Mouse (Mus musculus) embryonic facial prominence, embryonic 12.5 days (tissue): ENCODE data around the gene Gm4133. TPM values are rescaled to one million over a fixed set of nuclear protein-coding genes. Genes with fewer than 3 reads are reported as not detected.
"Not testable (repeated sequence)": the region's sequence is repeated elsewhere in the genome, so short reads cannot be mapped to it uniquely, and the experiment has no call there.

ENCODE experiments used
- ATAC-seq: fragments of 200-750 bp; cut with Nextera tagmentation; 2 replicates; pipeline ENCODE4 v1.8.0; 2017; ENCODE audit not compliant: insufficient number of reproducible peaks, insufficient read depth, low FRiP score, low TSS enrichment
- H3K27ac ChIP-seq: fragments of 300-500 bp; sonication (generic); 2 replicates; pipeline ENCODE4 v1.5.1; 2016; ENCODE audit warnings: mild to moderate bottlenecking
- H3K27me3 ChIP-seq: fragments of 300-500 bp; sonication (generic); 2 replicates; pipeline ENCODE4 v1.6.1; 2016; ENCODE audit warnings: mild to moderate bottlenecking, moderate library complexity
- H3K36me3 ChIP-seq: fragments of 300-500 bp; sonication (generic); 2 replicates; pipeline ENCODE4 v1.6.1; 2016; ENCODE audit warnings: mild to moderate bottlenecking
- H3K4me1 ChIP-seq: fragments of 300-500 bp; sonication (generic); 2 replicates; pipeline ENCODE4 v1.6.1; 2016
- H3K4me2 ChIP-seq: fragments of 300-500 bp; sonication (generic); replicated peaks from 2 replicates; pipeline ENCODE4 v1.6.1; 2016; ENCODE audit warnings: mild to moderate bottlenecking, moderate library complexity
- H3K4me3 ChIP-seq: fragments of 300-500 bp; sonication (generic); 2 replicates; pipeline ENCODE4 v1.5.1; 2016; ENCODE audit warnings: mild to moderate bottlenecking
- H3K9ac ChIP-seq: fragments of 300-500 bp; sonication (generic); 2 replicates; pipeline ENCODE4 v1.6.1; 2016; ENCODE audit warnings: mild to moderate bottlenecking, moderate library complexity
- H3K9me3 ChIP-seq: fragments of 300-500 bp; sonication (generic); 2 replicates; pipeline ENCODE4 v1.6.1; 2016; ENCODE audit warnings: mild to moderate bottlenecking, moderate library complexity
- WGBS: fragments of 180-500 bp; shearing (Covaris S2); methylation state at CpG from one replicate; pipeline ENCODE4 v1.1.7; 2016; 5-methylcytosine and 5-hydroxymethylcytosine counted together
- polyA plus RNA-seq: library from polyadenylated mRNA; unstranded; fragments of >200 nt; fragmentation: Nextera tagmentation; extraction: Ambion mirVana; gene quantifications from 2 replicates; pipeline ENCODE4 v1.2.1, GENCODE M21; 2016

Gene Gm4133
- not detected in 2 replicates for polyA plus RNA-seq

DNA sequence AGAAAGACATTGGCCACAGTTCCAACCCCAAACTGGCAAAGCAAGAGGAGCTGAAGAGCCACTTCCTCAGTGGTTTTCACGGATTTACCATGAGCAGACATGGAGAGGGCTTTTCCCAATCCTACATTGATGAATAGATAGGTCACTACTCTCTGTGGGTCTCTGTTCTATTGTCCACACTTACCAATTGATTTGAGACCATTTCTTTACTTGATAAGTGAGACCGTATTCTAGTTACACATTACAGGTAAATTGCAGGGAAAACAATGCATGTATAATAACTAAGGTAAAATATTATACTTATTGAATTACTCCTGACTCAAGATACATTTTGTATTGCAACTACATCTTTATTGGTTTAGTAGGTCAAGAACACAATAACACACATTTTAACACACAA, at the start of gene Gm4133:
TSS of gene Gm4133 (minus strand) at position 101 of the 400 bp plus-strand sequence.
- H3K9me3 ChIP-seq, H3K4me2 ChIP-seq, H3K27ac ChIP-seq, H3K9ac ChIP-seq, H3K4me3 ChIP-seq, ATAC-seq, H3K4me1 ChIP-seq, H3K36me3 ChIP-seq, H3K27me3 ChIP-seq: not testable (repeated sequence)
- WGBS, result no CpG with 5 or more reads among the region's 2 CpGs

DNA sequence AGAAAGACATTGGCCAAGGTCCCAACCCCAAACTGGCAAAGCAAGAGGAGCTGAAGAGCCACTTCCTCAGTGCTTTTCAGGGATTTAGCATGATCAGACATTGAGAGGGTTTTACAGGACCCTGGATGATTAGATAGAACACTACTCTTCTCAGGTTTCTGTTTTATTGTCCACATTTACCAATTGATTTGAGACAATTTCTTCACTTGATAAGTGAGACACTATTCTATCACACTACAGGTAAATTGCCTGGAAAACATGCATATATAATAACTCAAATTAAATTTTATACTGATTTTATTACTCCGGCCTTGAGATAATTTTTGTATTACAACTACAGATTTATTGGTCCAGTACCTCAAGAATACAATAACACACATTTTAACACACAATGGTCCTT, 41.4 kb upstream of the Gm4133 start, which contains the start of gene Gm5728:
TSS of gene Gm5728 (minus strand) at position 101 of the 400 bp plus-strand sequence.
- not testable (repeated sequence) for H3K4me1 ChIP-seq, ATAC-seq
- WGBS, result no CpG with 5 or more reads among the region's 1 CpGs

More for the DNA sequence above, 41.4 kb upstream of the Gm4133 start, which contains the start of gene Gm5728:
- H3K4me2 ChIP-seq, H3K4me3 ChIP-seq, H3K9me3 ChIP-seq, H3K27ac ChIP-seq, H3K9ac ChIP-seq, H3K27me3 ChIP-seq, H3K36me3 ChIP-seq: not testable (repeated sequence)

Other genes with a start within 250 kb of the Gm4133 start
- not detected in 2 replicates for gene Vmn1r91, start 234.4 kb downstream of the Gm4133 start, polyA plus RNA-seq
- gene Gm16442, start 211.5 kb downstream of the Gm4133 start, polyA plus RNA-seq, result not detected in 2 replicates
- gene Vmn1r93, start 195.0 kb downstream of the Gm4133 start, polyA plus RNA-seq, result not detected in 2 replicates
- gene Vmn1r94, start 165.7 kb downstream of the Gm4133 start, polyA plus RNA-seq, result not detected in 2 replicates
- not detected in 2 replicates for gene Vmn1r95, start 140.4 kb downstream of the Gm4133 start, polyA plus RNA-seq
- not detected in 2 replicates for gene Gm6164, start 128.5 kb downstream of the Gm4133 start, polyA plus RNA-seq
- not detected in 2 replicates for gene Gm4498, start 100.2 kb downstream of the Gm4133 start, polyA plus RNA-seq
- not detected in 2 replicates for gene Gm5890, start 71.2 kb downstream of the Gm4133 start, polyA plus RNA-seq
- gene Gm5728, start 41.3 kb upstream of the Gm4133 start, polyA plus RNA-seq, result not detected in 2 replicates
- not detected in 2 replicates for gene Vmn1r100, start 83.9 kb upstream of the Gm4133 start, polyA plus RNA-seq
- gene Vmn1r101, start 108.5 kb upstream of the Gm4133 start, polyA plus RNA-seq, result not detected in 2 replicates
- not detected in 2 replicates for gene Gm10670, start 140.9 kb upstream of the Gm4133 start, polyA plus RNA-seq
- not detected in 2 replicates for gene Vmn1r103, start 176.5 kb upstream of the Gm4133 start, polyA plus RNA-seq
- gene Vmn1r104, start 199.8 kb upstream of the Gm4133 start, polyA plus RNA-seq, result not detected in 2 replicates
- gene Gm5726, start 211.7 kb upstream of the Gm4133 start, polyA plus RNA-seq, result not detected in 2 replicates
- not detected in 2 replicates for gene Gm4141, start 242.2 kb upstream of the Gm4133 start, polyA plus RNA-seq